Mouse (Mus musculus) ES-E14 (cell line): Measurements from ENCODE around the gene Eif5a. TPM values are rescaled to one million over a fixed set of nuclear protein-coding genes. Genes with fewer than 3 reads are reported as not detected.
A peak's percentile ranks its signal among the peaks of the same experiment; 100 is the strongest.

Source experiments
- DNase-seq: peaks from one replicate; pipeline ENCODE4 v3.0.0-alpha.2; 2013; ENCODE audit warnings: low read depth, low spot score
- H3K27ac ChIP-seq: 2 replicates; pipeline ENCODE4 v1.5.1; 2012; ENCODE audit warnings: low read depth, mild to moderate bottlenecking, low read length, moderate library complexity, mixed read lengths; ENCODE audit not compliant: poor library complexity, insufficient read depth, severe bottlenecking
- H3K36me3 ChIP-seq: 2 replicates; pipeline ENCODE4 v1.6.1; 2012; ENCODE audit warnings: mild to moderate bottlenecking, low read length, moderate library complexity, mixed read lengths; ENCODE audit not compliant: control insufficient read depth, poor library complexity, insufficient read depth, severe bottlenecking
- H3K4me1 ChIP-seq, 2 experiments: fragments of 150-350 bp in 1 of 2; sonication (generic) in 1 of 2; 2 replicates each; pipeline ENCODE4 v1.6.1; 2012; ENCODE audit warnings: low read length in 2 of 2, mild to moderate bottlenecking in 1 of 2, mixed read lengths in 1 of 2; ENCODE audit not compliant: control insufficient read depth in 2 of 2, insufficient read depth in 2 of 2, poor library complexity in 1 of 2
- H3K4me3 ChIP-seq, 2 experiments: fragments of 150-350 bp in 1 of 2; sonication (generic) in 1 of 2; 2 replicates each; pipeline ENCODE4 v1.5.1; 2012; ENCODE audit warnings: low read length in 2 of 2, low read depth in 1 of 2, mild to moderate bottlenecking in 1 of 2, mixed read lengths in 1 of 2; ENCODE audit not compliant: insufficient read depth in 1 of 2, poor library complexity in 1 of 2, severe bottlenecking in 1 of 2
- H3K9ac ChIP-seq: 2 replicates; pipeline ENCODE4 v1.6.1; 2012; ENCODE audit warnings: low read depth, mild to moderate bottlenecking, low read length, mixed read lengths; ENCODE audit not compliant: poor library complexity, insufficient read depth, severe bottlenecking
- H3K9me3 ChIP-seq: fragments of 150-350 bp; sonication (generic); 2 replicates; pipeline ENCODE4 v1.6.1; 2012; ENCODE audit warnings: low read depth, mild to moderate bottlenecking, low read length; ENCODE audit not compliant: control insufficient read depth, insufficient read depth
- CHD2 ChIP-seq: IDR thresholded peaks from 2 replicates; pipeline ENCODE4 v1.6.1; 2014; ENCODE audit warnings: mild to moderate bottlenecking, low read depth, low read length, inconsistent platforms
- HCFC1 ChIP-seq: IDR thresholded peaks from 2 replicates; pipeline ENCODE4 v1.6.1; 2012; ENCODE audit warnings: low read length, inconsistent platforms, borderline replicate concordance; ENCODE audit not compliant: insufficient read depth
- MAFK ChIP-seq: IDR thresholded peaks from 2 replicates; pipeline ENCODE4 v1.6.1; 2014; ENCODE audit warnings: mild to moderate bottlenecking, low read depth, low read length, inconsistent platforms; ENCODE audit not compliant: insufficient read depth
- ZC3H11A ChIP-seq: IDR thresholded peaks from 2 replicates; pipeline ENCODE4 v1.6.1; 2012; ENCODE audit warnings: low read depth, mild to moderate bottlenecking, inconsistent platforms, low read length, borderline replicate concordance
- ZNF384 ChIP-seq: IDR thresholded peaks from 2 replicates; pipeline ENCODE4 v1.6.1; 2012; ENCODE audit warnings: low read depth, low read length, inconsistent platforms
- in situ Hi-C, 2 experiments: fragments of 600-800 bp; cut with MboI; formaldehyde crosslinking; loops; one replicate each; pipeline ENCODE4 v1.15.1; 2025; ENCODE audit warnings: low sequenced_read_pairs in 2 of 2, inconsistent platforms in 1 of 2; ENCODE audit not compliant: unreplicated experiment in 2 of 2
- total RNA-seq: library from RNA; depleted of rRNA; stranded (reverse); fragments of 300-350 nt; gene quantifications from 2 replicates; pipeline ENCODE4 v1.2.3, GENCODE M21; 2012; rRNA removed

Gene Eif5a
- total RNA-seq, result 754 and 926 TPM in 2 replicates

DNA sequence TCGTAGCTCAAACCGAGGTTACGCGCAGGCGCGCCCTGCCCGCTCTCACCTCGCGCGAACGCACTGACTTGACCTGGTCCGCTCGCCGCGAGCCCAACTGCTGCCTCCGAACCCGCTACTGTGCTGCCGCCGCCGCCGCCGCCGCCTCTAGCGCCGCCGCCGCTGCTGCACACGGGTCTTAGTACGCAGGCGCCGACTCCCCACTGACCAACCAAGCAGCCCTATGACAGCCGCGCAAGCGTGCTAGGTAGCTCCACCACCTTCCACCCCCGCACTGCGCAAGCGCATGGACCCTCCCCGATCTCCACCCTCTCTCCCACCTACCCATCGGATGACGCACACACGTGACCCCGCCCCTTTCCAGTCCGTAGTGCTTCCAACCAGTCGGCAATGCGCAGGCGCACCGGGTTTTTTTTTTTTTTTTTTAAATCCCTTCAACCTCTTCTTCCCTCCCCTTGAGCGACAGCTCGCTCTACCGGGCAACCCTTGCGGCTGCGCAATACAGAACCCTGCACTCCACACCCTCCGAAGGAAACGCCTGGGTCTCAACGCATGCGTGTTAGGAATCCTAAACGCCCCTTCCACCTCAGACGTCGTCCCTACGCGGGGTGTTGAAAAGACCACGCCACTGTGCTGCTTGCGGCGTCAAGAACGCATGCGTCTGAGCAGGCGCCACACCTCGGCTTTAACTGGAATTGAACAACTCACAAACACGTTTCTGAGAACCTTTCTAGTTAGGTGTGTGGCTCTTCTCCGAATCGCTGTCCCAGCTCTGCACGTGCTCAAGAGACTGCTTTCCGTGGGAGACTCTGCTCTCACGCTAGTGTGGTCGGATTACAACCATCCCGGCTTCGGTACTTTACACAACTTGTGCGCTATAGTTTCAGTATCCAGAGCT is at the start of gene Eif5a:
Eif5a (minus strand) TSS at position 845 of the 898 bp plus-strand sequence.
- H3K4me3 ChIP-seq, result peak within 1 kb of the TSS; percentile 82 to 99
- H3K9me3 ChIP-seq, result no peaks in the 10 kb centered on the region
- peak within 1 kb of the TSS; percentile 99 for H3K27ac ChIP-seq
- peaks cover 0 to 9% of the 10 kb centered on the region in 2 experiments; a peak in 1 of 4 replicates for H3K4me1 ChIP-seq
- peaks cover 38% of the 10 kb centered on the region for H3K36me3 ChIP-seq
- no peak for TF ChIP-seq MAFK
- no peak for TF ChIP-seq ZC3H11A
- TF ChIP-seq ZNF384, result peak; percentile 100
- TF ChIP-seq HCFC1, result peak; percentile 78; the same call in 1 of the 2 replicates
- TF ChIP-seq CHD2, result no peak
- in situ Hi-C loops, result no loop called here
- H3K9ac ChIP-seq, result peak within 1 kb of the TSS; percentile 100
- DNase-seq, result peak; percentile 100

DNA sequence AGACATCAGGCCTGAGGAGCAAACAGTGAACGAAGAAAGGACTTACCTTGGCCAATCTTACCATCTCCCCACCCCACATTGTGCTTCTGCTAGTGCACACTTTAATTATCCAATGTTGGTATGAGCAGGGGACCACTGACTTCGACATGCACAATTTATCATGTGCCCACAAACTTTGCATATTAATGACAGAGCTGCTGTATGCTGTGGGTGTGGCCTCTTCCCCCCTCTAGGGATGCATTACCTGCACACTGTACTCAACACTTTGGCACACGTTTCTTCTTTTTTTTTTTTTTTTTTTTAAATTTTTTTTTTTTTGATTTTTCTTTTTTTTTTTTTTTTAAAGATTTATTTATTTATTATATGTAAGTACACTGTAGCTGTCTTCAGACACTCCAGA is 49.0 kb upstream of the Eif5a start:
- H3K27ac ChIP-seq, result no peak overlapping the region
- H3K4me3 ChIP-seq, result no peak overlapping the region
- H3K9me3 ChIP-seq, result no peaks in the 10 kb centered on the region
- H3K9ac ChIP-seq, result no peak overlapping the region
- peaks cover 26% of the 10 kb centered on the region for H3K36me3 ChIP-seq
- TF ChIP-seq MAFK (no peak), ZNF384 (peak; percentile 53; the same call in 1 of the 2 replicates), ZC3H11A (no peak), HCFC1 (no peak), CHD2 (no peak)
- H3K4me1 ChIP-seq, result peaks cover 0 to 6% of the 10 kb centered on the region in 2 experiments; a peak in 1 of 4 replicates
- in situ Hi-C loops, result no loop called here
- no peak for DNase-seq

DNA sequence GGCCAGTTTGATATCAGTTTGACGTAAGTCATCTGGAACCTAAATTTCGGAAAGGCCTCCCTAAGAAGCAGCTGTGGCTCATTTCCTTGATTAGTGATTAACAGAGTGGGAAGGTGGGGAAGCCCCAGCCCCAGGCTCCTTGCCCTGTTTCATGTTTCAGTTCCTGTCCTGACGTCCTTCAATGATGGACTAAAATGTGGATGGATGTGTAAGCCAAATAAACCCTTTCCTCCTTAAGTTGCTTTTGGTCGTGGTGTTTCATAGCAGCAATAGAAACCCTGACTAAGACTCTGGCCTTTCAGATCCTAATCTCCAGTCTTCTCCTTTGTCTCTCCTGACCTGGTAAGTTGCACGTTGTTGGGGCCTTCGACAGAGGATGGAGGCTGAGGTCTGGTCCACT is 48.5 kb upstream of the Eif5a start:
- Histone ChIP-seq H3K9me3 (no peaks in the 10 kb centered on the region), H3K36me3 (peaks cover 23% of the 10 kb centered on the region), H3K9ac (no peak overlapping the region), H3K4me3 (no peak overlapping the region), H3K27ac (no peak overlapping the region), H3K4me1 (peaks cover 0 to 6% of the 10 kb centered on the region in 2 experiments; a peak in 1 of 4 replicates)
- DNase-seq, result no peak
- in situ Hi-C loops, result no loop called here
- no peak for TF ChIP-seq HCFC1
- TF ChIP-seq MAFK, result no peak
- TF ChIP-seq CHD2, result no peak
- TF ChIP-seq ZNF384, result no peak
- no peak for TF ChIP-seq ZC3H11A

DNA sequence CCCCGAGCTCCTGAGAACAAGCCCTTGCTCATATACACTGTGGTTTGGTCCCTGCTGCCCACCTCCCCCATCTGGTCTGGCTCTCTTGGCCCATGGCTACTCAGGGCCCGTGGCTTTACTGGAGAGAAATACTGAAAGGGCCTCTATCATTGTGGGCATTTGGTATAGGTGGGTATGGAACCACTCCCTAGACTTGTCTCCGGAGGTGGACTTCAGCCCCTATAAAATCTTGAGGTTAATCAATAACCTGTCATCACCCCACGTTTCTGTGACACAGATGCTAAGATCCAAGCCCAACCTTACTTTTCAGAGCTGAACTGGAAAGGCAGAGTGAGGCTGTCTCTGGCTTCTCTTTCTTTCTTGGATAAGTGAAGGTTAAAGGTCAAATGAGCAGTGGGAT is 47.0 kb upstream of the Eif5a start:
- in situ Hi-C loops, result no loop called here
- Histone ChIP-seq H3K4me1 (peaks cover 0 to 8% of the 10 kb centered on the region in 2 experiments; a peak in 1 of 4 replicates), H3K27ac (no peak overlapping the region), H3K9ac (no peak overlapping the region), H3K9me3 (no peaks in the 10 kb centered on the region), H3K36me3 (peaks cover 15% of the 10 kb centered on the region; the same call in 1 of the 2 replicates), H3K4me3 (no peak overlapping the region)
- DNase-seq, result no peak
- TF ChIP-seq ZNF384, result no peak
